Mouse (Mus musculus): ENCODE data around the gene Taldo1. TPM values are rescaled to one million over a fixed set of nuclear protein-coding genes. Genes with fewer than 3 reads are reported as not detected.

Taldo1 gene
- polyA plus RNA-seq, 1 experiment from 2014 or later, result 225 TPM

DNA sequence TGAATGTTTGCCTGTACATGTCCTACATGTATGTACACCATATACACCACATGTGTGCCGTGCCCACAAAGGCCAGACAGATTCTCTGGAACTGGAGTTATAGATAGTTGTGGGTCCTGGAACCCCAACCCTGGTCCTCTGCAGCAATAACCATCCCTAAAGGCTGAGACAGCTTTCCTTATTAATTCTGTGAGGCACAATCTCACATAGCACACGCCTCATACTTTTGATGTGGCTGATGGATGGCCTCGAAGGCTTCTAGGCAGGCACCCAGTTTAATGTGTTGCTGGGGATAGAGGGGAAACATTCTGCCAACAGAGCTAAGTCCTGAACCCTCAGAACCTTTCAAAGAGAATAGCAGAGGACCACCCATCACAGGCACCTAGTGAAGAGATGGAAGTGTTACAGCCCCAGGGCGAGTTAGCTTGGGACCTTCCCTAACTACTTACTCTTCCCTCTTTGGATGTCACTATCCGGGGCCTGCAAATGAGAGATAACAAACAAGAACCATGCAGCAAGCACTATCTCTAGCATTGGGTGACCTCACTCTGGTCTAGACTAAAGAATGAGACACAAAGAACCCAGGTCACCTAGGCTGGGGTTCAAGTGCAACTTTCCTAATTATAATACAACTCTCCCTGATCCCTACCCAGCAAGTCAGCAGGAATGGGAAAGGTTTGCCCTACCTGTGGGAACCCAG lies 27.5 kb upstream of the Taldo1 start:
- Histone ChIP-seq H3K4me2 (no peak overlapping the region), H3K27me3 (peaks cover 36% of the 10 kb centered on the region)
- no peak for ATAC-seq (replicated peaks; ENCODE audit: insufficient number of reproducible peaks, insufficient read depth, low FRiP score, low read depth)

GRCm38 (mm10) chr7:141365049-141365445 lies 27.0 kb upstream of the Taldo1 start:
- Histone ChIP-seq H3K4me1 (replicated peaks) (0 out of 2 replicates have a peak, but pooled peaks cover 2% of the 10 kb centered on the region), H3K27ac (no peak overlapping the region), H3K36me3 (no peaks in the 10 kb centered on the region), H3K4me3 (no peak overlapping the region), H3K27me3 (peaks cover 32% of the 10 kb centered on the region), H3K9me3 (replicated peaks) (no peaks in the 10 kb centered on the region), H3K9ac (no peak overlapping the region), H3K4me2 (no peak overlapping the region)
- 61% methylated on average over 3 of the region's 3 CpGs for WGBS
- ATAC-seq (replicated peaks; ENCODE audit: insufficient number of reproducible peaks, insufficient read depth, low FRiP score, low read depth), result no peak

More for the DNA sequence above, 27.5 kb upstream of the Taldo1 start:
- H3K27ac ChIP-seq, result no peak overlapping the region
- H3K9ac ChIP-seq, result no peak overlapping the region
- H3K4me3 ChIP-seq, result no peak overlapping the region
- H3K9me3 ChIP-seq (replicated peaks), result no peaks in the 10 kb centered on the region
- H3K4me1 ChIP-seq (replicated peaks), result 0 out of 2 replicates have a peak, but pooled peaks cover 2% of the 10 kb centered on the region
- WGBS, result 57% methylated on average over 5 of the region's 5 CpGs
- H3K36me3 ChIP-seq, result no peaks in the 10 kb centered on the region

DNA sequence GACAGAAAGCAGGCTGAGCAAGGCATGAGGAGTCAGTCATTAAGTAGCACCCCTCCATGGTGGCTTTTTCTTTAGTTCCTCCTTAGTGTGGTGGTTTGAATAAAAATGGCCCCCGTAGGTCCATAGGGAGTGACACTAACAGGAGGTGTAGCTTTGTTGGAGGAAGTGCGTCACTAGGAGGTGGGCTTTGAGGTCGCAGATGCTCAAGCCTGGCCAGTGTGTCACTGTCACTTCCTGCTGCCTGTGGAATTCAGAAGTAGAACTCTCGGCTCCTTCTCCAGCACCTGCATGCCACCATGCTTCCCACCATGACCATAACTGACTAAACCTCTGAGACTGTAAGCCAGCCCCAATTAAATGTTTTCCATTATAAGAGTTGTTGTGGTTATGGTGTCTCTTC lies 24.6 kb upstream of the Taldo1 start:
- Histone ChIP-seq H3K9ac (no peak overlapping the region), H3K36me3 (no peaks in the 10 kb centered on the region), H3K27me3 (peaks cover 9% of the 10 kb centered on the region), H3K4me1 (replicated peaks) (no peaks in the 10 kb centered on the region), H3K9me3 (replicated peaks) (no peaks in the 10 kb centered on the region), H3K4me3 (no peak overlapping the region), H3K4me2 (no peak overlapping the region), H3K27ac (no peak overlapping the region)
- 75% methylated on average over 4 of the region's 4 CpGs for WGBS
- no peak for ATAC-seq (replicated peaks; ENCODE audit: insufficient number of reproducible peaks, insufficient read depth, low FRiP score, low read depth)

DNA sequence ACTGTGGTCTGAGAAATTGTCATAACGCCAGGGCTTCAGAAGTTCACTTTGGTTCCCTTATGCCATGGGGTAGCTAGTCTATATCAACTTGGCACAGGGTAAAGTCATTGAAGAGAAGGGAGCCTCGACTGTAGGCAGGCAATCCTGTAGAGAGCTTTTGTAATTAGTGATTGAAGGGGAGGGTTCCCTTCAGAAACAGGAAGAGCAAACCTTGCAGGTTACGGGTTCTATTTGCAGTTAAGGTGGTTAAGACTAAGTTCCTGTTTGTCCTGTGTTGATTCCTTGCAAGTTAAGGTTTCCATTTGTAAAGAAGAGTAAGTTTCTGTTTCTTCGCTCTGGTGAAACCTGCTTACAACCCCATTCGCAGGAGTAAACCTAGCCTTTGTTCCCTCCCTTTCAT lies 22.1 kb upstream of the Taldo1 start:
- Histone ChIP-seq H3K4me3 (no peak overlapping the region), H3K4me2 (no peak overlapping the region), H3K27me3 (0 out of 2 replicates have a peak, but pooled peaks cover 4% of the 10 kb centered on the region), H3K36me3 (no peaks in the 10 kb centered on the region), H3K27ac (no peak overlapping the region), H3K9me3 (replicated peaks) (no peaks in the 10 kb centered on the region), H3K4me1 (replicated peaks) (no peaks in the 10 kb centered on the region), H3K9ac (no peak overlapping the region)
- WGBS, result 64% methylated on average over 5 of the region's 5 CpGs
- ATAC-seq (replicated peaks; ENCODE audit: insufficient number of reproducible peaks, insufficient read depth, low FRiP score, low read depth), result no peak

- ATAC-seq (replicated peaks; ENCODE audit: insufficient number of reproducible peaks, insufficient read depth, low FRiP score, low read depth), result no peak
- H3K4me3 ChIP-seq, result no peak overlapping the region
- H3K9me3 ChIP-seq (replicated peaks), result no peaks in the 10 kb centered on the region
- H3K4me1 ChIP-seq (replicated peaks), result no peaks in the 10 kb centered on the region
- no peak overlapping the region for H3K9ac ChIP-seq
- H3K27ac ChIP-seq, result no peak overlapping the region
- H3K4me2 ChIP-seq, result no peak overlapping the region
- WGBS, result 43% methylated on average over 6 of the region's 6 CpGs
- no peaks in the 10 kb centered on the region for H3K36me3 ChIP-seq
- H3K27me3 ChIP-seq, result no peaks in the 10 kb centered on the region
Observed at GRCm38 (mm10) chr7:141371942-141372595, 19.9 kb upstream of the Taldo1 start.

DNA sequence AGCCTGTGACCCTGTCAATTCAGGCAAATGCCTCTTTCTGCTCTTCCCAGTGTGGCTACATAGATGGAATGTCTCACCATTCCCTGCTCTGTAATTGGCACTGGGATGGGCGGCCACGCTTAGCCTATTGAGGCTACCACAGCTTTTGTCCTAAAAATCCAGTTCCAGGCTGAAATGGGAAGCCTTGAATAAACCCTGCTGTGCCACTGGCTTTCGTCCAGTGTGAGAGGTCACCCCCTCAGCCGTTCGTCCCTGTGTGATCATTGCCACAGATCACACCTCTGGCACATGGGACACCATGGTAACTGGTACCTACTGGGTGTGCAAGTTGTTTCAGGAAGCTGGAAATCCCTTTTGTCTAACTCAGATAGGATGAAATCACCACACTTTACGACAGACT lies 18.4 kb upstream of the Taldo1 start:
- H3K4me1 ChIP-seq (replicated peaks), result no peaks in the 10 kb centered on the region
- 73% methylated on average over 6 of the region's 6 CpGs for whole genome bisulfite sequencing

GRCm38 (mm10) chr7:141374399-141374798 lies 17.6 kb upstream of the Taldo1 start:
- no peaks in the 10 kb centered on the region for H3K9me3 ChIP-seq (replicated peaks)
- no peaks in the 10 kb centered on the region for H3K27me3 ChIP-seq
- no peaks in the 10 kb centered on the region for H3K4me1 ChIP-seq (replicated peaks)
- H3K9ac ChIP-seq, result no peak overlapping the region
- no peak overlapping the region for H3K4me2 ChIP-seq
- H3K36me3 ChIP-seq, result no peaks in the 10 kb centered on the region
- no peak for ATAC-seq (replicated peaks; ENCODE audit: insufficient number of reproducible peaks, insufficient read depth, low FRiP score, low read depth)
- no peak overlapping the region for H3K27ac ChIP-seq
- no peak overlapping the region for H3K4me3 ChIP-seq

More for the DNA sequence above, 18.4 kb upstream of the Taldo1 start:
- Histone ChIP-seq H3K9ac (no peak overlapping the region), H3K27ac (no peak overlapping the region), H3K9me3 (replicated peaks) (no peaks in the 10 kb centered on the region), H3K27me3 (no peaks in the 10 kb centered on the region), H3K4me2 (no peak overlapping the region), H3K4me3 (no peak overlapping the region), H3K36me3 (no peaks in the 10 kb centered on the region)
- no peak for ATAC-seq (replicated peaks; ENCODE audit: insufficient number of reproducible peaks, insufficient read depth, low FRiP score, low read depth)

DNA sequence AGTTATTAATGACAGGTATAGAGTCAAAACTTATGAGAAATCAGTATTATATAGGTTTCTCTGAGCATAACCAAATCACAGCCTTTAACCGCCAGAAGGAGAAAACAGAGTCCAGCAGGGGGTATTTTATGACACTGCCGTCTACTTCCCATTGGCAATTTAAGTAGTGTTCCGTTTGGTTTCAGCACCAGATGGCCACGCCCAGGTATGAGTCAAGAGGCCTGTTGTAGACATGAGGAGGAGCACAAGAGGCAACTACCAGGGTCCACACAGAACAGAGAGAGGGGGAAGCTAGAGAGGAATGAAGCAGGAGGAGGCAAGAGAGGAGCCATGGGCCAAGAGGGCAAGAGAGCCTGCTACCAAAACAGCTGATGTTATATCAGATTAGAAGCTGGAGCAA lies 12.4 kb upstream of the Taldo1 start:
- no peak overlapping the region for H3K27ac ChIP-seq
- ATAC-seq (replicated peaks; ENCODE audit: insufficient number of reproducible peaks, insufficient read depth, low FRiP score, low read depth), result no peak
- H3K27me3 ChIP-seq, result no peaks in the 10 kb centered on the region
- WGBS, result 64% methylated on average over 4 of the region's 4 CpGs
- no peak overlapping the region for H3K4me2 ChIP-seq
- H3K4me3 ChIP-seq, result no peak overlapping the region
- no peaks in the 10 kb centered on the region for H3K36me3 ChIP-seq
- H3K4me1 ChIP-seq (replicated peaks), result no peaks in the 10 kb centered on the region
- no peak overlapping the region for H3K9ac ChIP-seq
- no peaks in the 10 kb centered on the region for H3K9me3 ChIP-seq (replicated peaks)

GRCm38 (mm10) chr7:141381068-141381835 lies 10.7 kb upstream of the Taldo1 start:
- 75% methylated on average over 4 of the region's 4 CpGs for WGBS
- ATAC-seq (replicated peaks; ENCODE audit: insufficient number of reproducible peaks, insufficient read depth, low FRiP score, low read depth), result no peak
- Histone ChIP-seq H3K9ac (no peak overlapping the region), H3K4me1 (replicated peaks) (no peaks in the 10 kb centered on the region), H3K27ac (no peak overlapping the region), H3K4me2 (no peak overlapping the region), H3K27me3 (no peaks in the 10 kb centered on the region), H3K9me3 (replicated peaks) (no peaks in the 10 kb centered on the region), H3K4me3 (no peak overlapping the region), H3K36me3 (no peaks in the 10 kb centered on the region)

- no peaks in the 10 kb centered on the region for H3K9me3 ChIP-seq (replicated peaks)
- H3K4me3 ChIP-seq, result no peak overlapping the region
- 41% methylated on average over 2 of the region's 2 CpGs for WGBS
- no peak overlapping the region for H3K27ac ChIP-seq
- no peaks in the 10 kb centered on the region for H3K36me3 ChIP-seq
- no peak overlapping the region for H3K9ac ChIP-seq
- no peak overlapping the region for H3K4me2 ChIP-seq
- peaks cover 9% of the 10 kb centered on the region for H3K4me1 ChIP-seq (replicated peaks)
- ATAC-seq (replicated peaks; ENCODE audit: insufficient number of reproducible peaks, insufficient read depth, low FRiP score, low read depth), result no peak
- H3K27me3 ChIP-seq, result no peaks in the 10 kb centered on the region
Observed at GRCm38 (mm10) chr7:141387807-141388486, 4.1 kb upstream of the Taldo1 start.

GRCm38 (mm10) chr7:141388487-141389109 lies 3.4 kb upstream of the Taldo1 start:
- Histone ChIP-seq H3K36me3 (no peaks in the 10 kb centered on the region), H3K4me1 (replicated peaks) (peaks cover 12% of the 10 kb centered on the region), H3K4me3 (no peak overlapping the region), H3K27me3 (no peaks in the 10 kb centered on the region), H3K27ac (no peak overlapping the region), H3K4me2 (no peak overlapping the region), H3K9me3 (replicated peaks) (no peaks in the 10 kb centered on the region), H3K9ac (no peak overlapping the region)
- no peak for ATAC-seq (replicated peaks; ENCODE audit: insufficient number of reproducible peaks, insufficient read depth, low FRiP score, low read depth)
- WGBS, result 45% methylated on average over 3 of the region's 3 CpGs

Measured in heart, embryonic 15.5 days (tissue).